Mouse (Mus musculus): ENCODE data around the gene Pif1. TPM values are rescaled to one million over a fixed set of nuclear protein-coding genes. Genes with fewer than 3 reads are reported as not detected.

Pif1 gene
- polyA plus RNA-seq, 1 experiment from 2014 or later, result 11.0 TPM

- Histone ChIP-seq H3K9ac (replicated peaks; ENCODE audit: low read depth, low read length) (no peak overlapping the region), H3K4me1 (ENCODE audit: control insufficient read depth, insufficient read depth, low read length) (peaks cover 45% of the 10 kb centered on the region), H3K4me2 (replicated peaks; ENCODE audit: low read depth, low read length) (no peak overlapping the region), H3K27ac (ENCODE audit: low read length) (no peak overlapping the region; the same call in 1 of the 2 replicates), H3K27me3 (ENCODE audit: control insufficient read depth, insufficient read depth, low read length) (no peaks in the 10 kb centered on the region), H3K36me3 (ENCODE audit: control insufficient read depth, insufficient read depth, low read length) (peaks cover 3% of the 10 kb centered on the region), H3K4me3 (ENCODE audit: low read depth, low read length) (no peak overlapping the region), H3K9me3 (ENCODE audit: control insufficient read depth, low read depth, low read length) (no peaks in the 10 kb centered on the region)
- no peak for ATAC-seq (ENCODE audit: insufficient number of reproducible peaks, insufficient read depth, low FRiP score, low read depth)
- 95% methylated on average over 2 of the region's 2 CpGs for WGBS
Measured at GRCm38 (mm10) chr9:65552711-65553110, 34.2 kb upstream of the Pif1 start.

GRCm38 (mm10) chr9:65555001-65555405 lies 32.0 kb upstream of the Pif1 start:
- Histone ChIP-seq H3K9me3 (ENCODE audit: control insufficient read depth, low read depth, low read length) (no peaks in the 10 kb centered on the region), H3K27ac (ENCODE audit: low read length) (peak overlapping the region; percentile 91), H3K27me3 (ENCODE audit: control insufficient read depth, insufficient read depth, low read length) (no peaks in the 10 kb centered on the region), H3K4me3 (ENCODE audit: low read depth, low read length) (no peak overlapping the region), H3K9ac (replicated peaks; ENCODE audit: low read depth, low read length) (no peak overlapping the region), H3K4me2 (replicated peaks; ENCODE audit: low read depth, low read length) (peak overlapping the region; percentile 16; the same call in 1 of the 2 replicates), H3K36me3 (ENCODE audit: control insufficient read depth, insufficient read depth, low read length) (peaks cover 8% of the 10 kb centered on the region), H3K4me1 (ENCODE audit: control insufficient read depth, insufficient read depth, low read length) (peaks cover 35% of the 10 kb centered on the region)
- 6% methylated on average over 5 of the region's 5 CpGs for WGBS
- ATAC-seq (ENCODE audit: insufficient number of reproducible peaks, insufficient read depth, low FRiP score, low read depth), result peak; percentile 80

GRCm38 (mm10) chr9:65555621-65556020 lies 31.3 kb upstream of the Pif1 start:
- no peak overlapping the region for H3K4me3 ChIP-seq (ENCODE audit: low read depth, low read length)
- WGBS, result 57% methylated on average over 4 of the region's 4 CpGs
- H3K9me3 ChIP-seq (ENCODE audit: control insufficient read depth, low read depth, low read length), result no peaks in the 10 kb centered on the region
- H3K27me3 ChIP-seq (ENCODE audit: control insufficient read depth, insufficient read depth, low read length), result no peaks in the 10 kb centered on the region
- H3K9ac ChIP-seq (replicated peaks; ENCODE audit: low read depth, low read length), result no peak overlapping the region
- no peak overlapping the region for H3K4me2 ChIP-seq (replicated peaks; ENCODE audit: low read depth, low read length)
- ATAC-seq (ENCODE audit: insufficient number of reproducible peaks, insufficient read depth, low FRiP score, low read depth), result no peak
- peaks cover 8% of the 10 kb centered on the region for H3K36me3 ChIP-seq (ENCODE audit: control insufficient read depth, insufficient read depth, low read length)
- H3K4me1 ChIP-seq (ENCODE audit: control insufficient read depth, insufficient read depth, low read length), result peaks cover 29% of the 10 kb centered on the region
- peak overlapping the region; percentile 89 for H3K27ac ChIP-seq (ENCODE audit: low read length)

DNA sequence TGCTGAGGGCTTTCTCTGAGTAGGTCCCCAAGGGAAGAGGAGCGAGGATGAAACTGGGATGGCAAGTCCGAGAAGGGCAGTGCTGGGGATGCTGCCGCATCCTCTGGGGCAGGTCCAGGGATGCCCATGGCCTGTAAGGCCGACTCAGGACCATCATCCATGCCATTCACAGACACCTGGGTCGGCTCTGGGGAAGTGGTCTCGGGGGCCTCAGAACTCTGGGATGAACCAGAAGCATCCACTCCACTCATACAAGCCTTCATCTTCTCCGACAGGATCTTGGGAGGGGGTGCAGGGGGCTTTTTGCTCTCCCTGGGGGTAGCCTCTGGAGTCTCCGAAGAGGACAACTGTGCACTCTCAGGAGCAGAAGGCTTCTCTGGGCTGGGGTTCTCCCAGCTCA lies 30.6 kb upstream of the Pif1 start:
- H3K4me1 ChIP-seq (ENCODE audit: control insufficient read depth, insufficient read depth, low read length), result peaks cover 22% of the 10 kb centered on the region
- H3K4me2 ChIP-seq (replicated peaks; ENCODE audit: low read depth, low read length), result no peak overlapping the region
- no peaks in the 10 kb centered on the region for H3K27me3 ChIP-seq (ENCODE audit: control insufficient read depth, insufficient read depth, low read length)
- H3K9me3 ChIP-seq (ENCODE audit: control insufficient read depth, low read depth, low read length), result no peaks in the 10 kb centered on the region
- H3K4me3 ChIP-seq (ENCODE audit: low read depth, low read length), result no peak overlapping the region
- peaks cover 8% of the 10 kb centered on the region for H3K36me3 ChIP-seq (ENCODE audit: control insufficient read depth, insufficient read depth, low read length)
- ATAC-seq (ENCODE audit: insufficient number of reproducible peaks, insufficient read depth, low FRiP score, low read depth), result no peak
- H3K9ac ChIP-seq (replicated peaks; ENCODE audit: low read depth, low read length), result no peak overlapping the region
- 95% methylated on average over 8 of the region's 8 CpGs for WGBS
- peak overlapping the region; percentile 89; the same call in 1 of the 2 replicates for H3K27ac ChIP-seq (ENCODE audit: low read length)

DNA sequence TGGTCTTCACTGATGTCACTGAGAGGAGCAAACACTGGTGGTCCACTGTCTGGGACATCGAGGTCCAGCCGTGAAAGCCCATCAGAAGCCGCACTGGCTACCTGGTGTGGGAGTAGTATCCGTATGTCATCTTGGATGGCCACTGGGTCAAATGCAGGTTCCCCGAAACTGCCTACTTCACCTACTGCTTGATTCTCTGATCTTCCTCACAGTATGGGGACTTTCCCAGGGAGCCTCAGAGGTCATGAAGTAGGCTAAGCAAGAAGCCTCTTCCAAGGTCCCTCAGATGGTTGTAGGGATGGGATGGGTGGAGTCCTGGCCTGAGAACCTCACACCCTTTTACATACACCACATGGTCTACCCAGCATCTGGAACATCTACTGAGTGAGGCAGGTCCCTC lies 30.0 kb upstream of the Pif1 start:
- peaks cover 22% of the 10 kb centered on the region for H3K4me1 ChIP-seq (ENCODE audit: control insufficient read depth, insufficient read depth, low read length)
- no peak overlapping the region for H3K9ac ChIP-seq (replicated peaks; ENCODE audit: low read depth, low read length)
- ATAC-seq (ENCODE audit: insufficient number of reproducible peaks, insufficient read depth, low FRiP score, low read depth), result no peak
- no peak overlapping the region for H3K4me2 ChIP-seq (replicated peaks; ENCODE audit: low read depth, low read length)
- H3K9me3 ChIP-seq (ENCODE audit: control insufficient read depth, low read depth, low read length), result no peaks in the 10 kb centered on the region
- H3K36me3 ChIP-seq (ENCODE audit: control insufficient read depth, insufficient read depth, low read length), result peaks cover 8% of the 10 kb centered on the region
- no peak overlapping the region for H3K27ac ChIP-seq (ENCODE audit: low read length)
- H3K27me3 ChIP-seq (ENCODE audit: control insufficient read depth, insufficient read depth, low read length), result no peaks in the 10 kb centered on the region
- H3K4me3 ChIP-seq (ENCODE audit: low read depth, low read length), result no peak overlapping the region
- 97% methylated on average over 5 of the region's 5 CpGs for WGBS

- H3K4me2 ChIP-seq (replicated peaks; ENCODE audit: low read depth, low read length), result no peak overlapping the region
- H3K4me1 ChIP-seq (ENCODE audit: control insufficient read depth, insufficient read depth, low read length), result peaks cover 28% of the 10 kb centered on the region
- 93% methylated on average over 6 of the region's 6 CpGs for WGBS
- ATAC-seq (ENCODE audit: insufficient number of reproducible peaks, insufficient read depth, low FRiP score, low read depth), result no peak
- H3K36me3 ChIP-seq (ENCODE audit: control insufficient read depth, insufficient read depth, low read length), result peaks cover 11% of the 10 kb centered on the region
- no peaks in the 10 kb centered on the region for H3K27me3 ChIP-seq (ENCODE audit: control insufficient read depth, insufficient read depth, low read length)
- no peaks in the 10 kb centered on the region for H3K9me3 ChIP-seq (ENCODE audit: control insufficient read depth, low read depth, low read length)
- no peak overlapping the region for H3K27ac ChIP-seq (ENCODE audit: low read length)
- H3K4me3 ChIP-seq (ENCODE audit: low read depth, low read length), result no peak overlapping the region
- H3K9ac ChIP-seq (replicated peaks; ENCODE audit: low read depth, low read length), result no peak overlapping the region
Measured at GRCm38 (mm10) chr9:65558806-65559205, 28.2 kb upstream of the Pif1 start.

GRCm38 (mm10) chr9:65561016-65561415 lies 25.9 kb upstream of the Pif1 start:
- no peaks in the 10 kb centered on the region for H3K9me3 ChIP-seq (ENCODE audit: control insufficient read depth, low read depth, low read length)
- 86% methylated on average over 4 of the region's 4 CpGs for WGBS
- no peaks in the 10 kb centered on the region for H3K27me3 ChIP-seq (ENCODE audit: control insufficient read depth, insufficient read depth, low read length)
- no peak for ATAC-seq (ENCODE audit: insufficient number of reproducible peaks, insufficient read depth, low FRiP score, low read depth)
- peaks cover 12% of the 10 kb centered on the region for H3K36me3 ChIP-seq (ENCODE audit: control insufficient read depth, insufficient read depth, low read length)
- no peak overlapping the region for H3K27ac ChIP-seq (ENCODE audit: low read length)
- no peak overlapping the region for H3K4me3 ChIP-seq (ENCODE audit: low read depth, low read length)
- H3K4me1 ChIP-seq (ENCODE audit: control insufficient read depth, insufficient read depth, low read length), result peaks cover 11% of the 10 kb centered on the region; the same call in 1 of the 2 replicates
- no peak overlapping the region for H3K9ac ChIP-seq (replicated peaks; ENCODE audit: low read depth, low read length)
- H3K4me2 ChIP-seq (replicated peaks; ENCODE audit: low read depth, low read length), result no peak overlapping the region

GRCm38 (mm10) chr9:65562081-65562506 lies 24.9 kb upstream of the Pif1 start:
- Histone ChIP-seq H3K9me3 (ENCODE audit: control insufficient read depth, low read depth, low read length) (no peaks in the 10 kb centered on the region), H3K9ac (replicated peaks; ENCODE audit: low read depth, low read length) (no peak overlapping the region), H3K36me3 (ENCODE audit: control insufficient read depth, insufficient read depth, low read length) (peaks cover 13% of the 10 kb centered on the region), H3K4me3 (ENCODE audit: low read depth, low read length) (no peak overlapping the region), H3K27me3 (ENCODE audit: control insufficient read depth, insufficient read depth, low read length) (no peaks in the 10 kb centered on the region), H3K4me1 (ENCODE audit: control insufficient read depth, insufficient read depth, low read length) (peaks cover 10% of the 10 kb centered on the region; the same call in 1 of the 2 replicates), H3K27ac (ENCODE audit: low read length) (no peak overlapping the region), H3K4me2 (replicated peaks; ENCODE audit: low read depth, low read length) (no peak overlapping the region)
- ATAC-seq (ENCODE audit: insufficient number of reproducible peaks, insufficient read depth, low FRiP score, low read depth), result 0 out of 2 replicates have a peak, but pooled peaks have one; percentile 38
- WGBS, result 31% methylated on average over 4 of the region's 4 CpGs

DNA sequence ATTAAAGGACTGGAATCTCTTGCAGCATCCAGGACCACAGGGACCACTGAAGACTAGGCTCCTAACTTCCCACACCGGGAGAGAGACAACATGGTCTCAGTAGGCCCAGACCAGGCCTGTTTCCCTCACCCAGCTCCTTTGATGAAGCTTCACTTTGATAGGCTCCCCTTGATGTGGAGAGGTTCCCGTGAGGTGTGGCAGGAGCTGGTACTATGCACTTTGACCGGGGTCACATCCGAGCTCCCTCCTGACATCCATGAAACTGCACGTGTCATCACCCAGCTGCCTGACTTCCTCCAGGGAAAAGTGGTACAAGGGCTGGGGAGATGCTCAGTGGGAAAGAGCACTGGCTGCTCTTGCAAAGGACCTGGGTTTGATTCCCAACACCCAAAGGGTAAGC lies 23.9 kb upstream of the Pif1 start:
- ATAC-seq (ENCODE audit: insufficient number of reproducible peaks, insufficient read depth, low FRiP score, low read depth), result no peak
- Histone ChIP-seq H3K4me2 (replicated peaks; ENCODE audit: low read depth, low read length) (no peak overlapping the region), H3K27me3 (ENCODE audit: control insufficient read depth, insufficient read depth, low read length) (no peaks in the 10 kb centered on the region), H3K4me3 (ENCODE audit: low read depth, low read length) (no peak overlapping the region), H3K9me3 (ENCODE audit: control insufficient read depth, low read depth, low read length) (no peaks in the 10 kb centered on the region), H3K4me1 (ENCODE audit: control insufficient read depth, insufficient read depth, low read length) (peaks cover 10% of the 10 kb centered on the region; the same call in 1 of the 2 replicates), H3K36me3 (ENCODE audit: control insufficient read depth, insufficient read depth, low read length) (peaks cover 13% of the 10 kb centered on the region; the same call in 1 of the 2 replicates), H3K9ac (replicated peaks; ENCODE audit: low read depth, low read length) (no peak overlapping the region), H3K27ac (ENCODE audit: low read length) (no peak overlapping the region)
- 88% methylated on average over 5 of the region's 5 CpGs for WGBS
